Mouse (Mus musculus): ENCODE data around the gene Vmn2r46. TPM values are rescaled to one million over a fixed set of nuclear protein-coding genes. Genes with fewer than 3 reads are reported as not detected.
"Not testable (repeated sequence)": the region's sequence is repeated elsewhere in the genome, so short reads cannot be mapped to it uniquely, and the experiment has no call there.

Vmn2r46 gene
- not detected in 2 replicates for total RNA-seq (2014; rRNA removed; ENCODE audit: low replicate concordance)
- polyA plus RNA-seq (2015; fragmentation: Nextera tagmentation; extraction: Ambion mirVana) = not detected in 2 replicates

DNA sequence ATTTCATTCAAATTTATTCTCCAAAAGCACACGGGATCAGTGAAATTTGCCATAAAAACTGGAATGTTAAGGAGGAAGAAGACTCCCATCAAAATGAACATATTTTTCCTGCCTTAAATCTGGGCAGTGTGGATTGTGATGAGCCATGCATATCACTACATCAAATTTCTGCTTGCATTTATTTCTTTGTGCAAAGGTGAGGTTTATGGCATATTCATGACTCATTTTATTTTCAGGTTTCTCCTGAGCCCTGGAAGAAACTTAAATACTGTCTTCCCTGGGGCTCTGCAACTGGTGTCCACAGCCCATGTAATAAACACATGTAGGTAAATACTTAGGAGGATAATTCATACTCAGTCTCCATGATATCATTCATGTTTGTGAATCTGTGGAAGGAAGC, at the start of gene Vmn2r46:
TSS of gene Vmn2r46 (minus strand) at position 101 of the 400 bp plus-strand sequence.
- no CpG with 5 or more reads among the region's 1 CpGs for WGBS
- H3K9me3 ChIP-seq (replicated peaks; ENCODE audit: control insufficient read depth, low read length); H3K27ac ChIP-seq (ENCODE audit: low read depth); H3K9ac ChIP-seq (replicated peaks; ENCODE audit: low read depth, low read length); H3K36me3 ChIP-seq (replicated peaks; ENCODE audit: control insufficient read depth, insufficient read depth, low read length); H3K4me3 ChIP-seq (ENCODE audit: low read depth, low read length); ATAC-seq (ENCODE audit: insufficient read depth, low read depth); H3K27me3 ChIP-seq (ENCODE audit: control insufficient read depth, insufficient read depth, low read length); H3K4me2 ChIP-seq (ENCODE audit: low read depth, low read length); DNase-seq (ENCODE audit: low spot score); H3K4me1 ChIP-seq (ENCODE audit: control insufficient read depth, insufficient read depth): not testable (repeated sequence)

Other genes with a start within 250 kb of the Vmn2r46 start
- gene Vmn2r47, start 70.8 kb upstream of the Vmn2r46 start, total RNA-seq (2014; rRNA removed; ENCODE audit: low replicate concordance) = not detected in 2 replicates
- gene Vmn2r47, start 70.8 kb upstream of the Vmn2r46 start, polyA plus RNA-seq (2015; fragmentation: Nextera tagmentation; extraction: Ambion mirVana) = not detected in 2 replicates
- gene Vmn2r48, start 183.0 kb upstream of the Vmn2r46 start, total RNA-seq (2014; rRNA removed; ENCODE audit: low replicate concordance) = not detected in 2 replicates
- gene Vmn2r48, start 183.0 kb upstream of the Vmn2r46 start, polyA plus RNA-seq (2015; fragmentation: Nextera tagmentation; extraction: Ambion mirVana) = not detected in 2 replicates
- gene Vmn2r49, start 221.7 kb upstream of the Vmn2r46 start, total RNA-seq (2014; rRNA removed; ENCODE audit: low replicate concordance) = not detected in 2 replicates
- gene Vmn2r49, start 221.7 kb upstream of the Vmn2r46 start, polyA plus RNA-seq (2015; fragmentation: Nextera tagmentation; extraction: Ambion mirVana) = not detected in 2 replicates

Data from heart, postnatal 0 days (tissue).